Mouse (Mus musculus): ENCODE results near the gene Serpinb9c. TPM values are rescaled to one million over a fixed set of nuclear protein-coding genes. Genes with fewer than 3 reads are reported as not detected.
"Not testable (repeated sequence)": the region's sequence is repeated elsewhere in the genome, so short reads cannot be mapped to it uniquely, and the experiment has no call there.

Gene Serpinb9c
- polyA plus RNA-seq (2012; rRNA removed), result not detected in 2 replicates

DNA sequence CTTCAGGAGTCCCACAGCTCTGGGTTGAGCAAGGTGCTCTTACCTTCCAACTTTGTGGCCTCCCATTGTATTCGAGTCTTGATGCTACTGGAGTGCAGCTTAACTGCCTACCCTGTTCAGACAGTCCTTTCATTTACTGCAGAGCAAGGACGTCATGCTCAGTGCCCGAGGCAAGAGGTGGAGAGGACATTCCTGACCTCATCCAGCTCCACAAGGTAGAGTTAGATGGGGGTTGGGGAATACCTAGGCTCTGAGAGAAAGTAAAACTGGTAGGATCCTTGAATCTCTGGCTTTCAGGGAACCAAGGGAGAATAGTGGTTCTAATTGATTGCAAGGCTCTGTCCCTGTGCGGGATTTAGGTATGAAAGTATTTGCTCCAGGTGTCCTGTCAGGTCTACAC is at the start of gene Serpinb9c:
Serpinb9c (minus strand) TSS at position 101 of the 400 bp plus-strand sequence.
- no peak within 1 kb of the TSS for H3K4me3 ChIP-seq (ENCODE audit: insufficient read depth, low read depth, low read length)
- H3K27me3 ChIP-seq (replicated peaks; ENCODE audit: control insufficient read depth, insufficient read depth, low read length), result no peaks in the 10 kb centered on the region
- WGBS, result 69% methylated on average over 4 of the region's 4 CpGs
- no peaks in the 10 kb centered on the region for H3K36me3 ChIP-seq (ENCODE audit: control insufficient read depth, insufficient read depth, low read length)
- no peaks in the 10 kb centered on the region for H3K4me1 ChIP-seq (ENCODE audit: control insufficient read depth, insufficient read depth, low read length)
- no peak for TF ChIP-seq CTCF (conservative IDR thresholded peaks at IDR 0.05; ENCODE audit: insufficient read depth, insufficient read length, low read depth, low read length)
- no peak for TF ChIP-seq POLR2A (IDR thresholded peaks at IDR 0.05; ENCODE audit: low read depth, low read length)
- H3K27ac ChIP-seq (ENCODE audit: insufficient read depth, low read depth, low read length), result no peak within 1 kb of the TSS
- no peak for DNase-seq

DNA sequence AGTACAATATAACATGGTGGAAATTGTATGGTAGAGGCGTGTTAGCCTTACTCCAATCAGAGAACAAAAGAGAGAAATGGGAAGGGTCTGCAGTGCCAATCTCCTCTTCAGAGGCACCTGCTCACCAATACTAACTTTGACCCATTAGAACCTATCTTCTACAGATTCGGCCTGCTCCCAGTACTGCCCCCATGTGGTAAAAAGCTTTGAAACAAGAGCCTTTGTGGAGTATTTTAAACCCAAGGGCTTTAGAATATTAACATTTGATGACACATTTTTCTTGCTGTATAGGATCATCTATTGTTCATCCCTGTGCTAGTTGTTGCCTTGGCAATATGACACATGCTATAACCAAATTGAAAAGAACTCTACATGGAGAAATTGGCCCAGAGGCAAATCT is 40.2 kb upstream of the Serpinb9c start:
- H3K27me3 ChIP-seq (replicated peaks; ENCODE audit: control insufficient read depth, insufficient read depth, low read length), result no peaks in the 10 kb centered on the region
- H3K27ac ChIP-seq (ENCODE audit: insufficient read depth, low read depth, low read length), result no peak overlapping the region
- TF ChIP-seq CTCF (conservative IDR thresholded peaks at IDR 0.05; ENCODE audit: insufficient read depth, insufficient read length, low read depth, low read length), result no peak
- H3K4me3 ChIP-seq (ENCODE audit: insufficient read depth, low read depth, low read length), result no peak overlapping the region
- no peaks in the 10 kb centered on the region for H3K36me3 ChIP-seq (ENCODE audit: control insufficient read depth, insufficient read depth, low read length)
- WGBS, result 53% methylated on average over 2 of the region's 2 CpGs
- no peak for DNase-seq
- no peaks in the 10 kb centered on the region for H3K4me1 ChIP-seq (ENCODE audit: control insufficient read depth, insufficient read depth, low read length)

DNA sequence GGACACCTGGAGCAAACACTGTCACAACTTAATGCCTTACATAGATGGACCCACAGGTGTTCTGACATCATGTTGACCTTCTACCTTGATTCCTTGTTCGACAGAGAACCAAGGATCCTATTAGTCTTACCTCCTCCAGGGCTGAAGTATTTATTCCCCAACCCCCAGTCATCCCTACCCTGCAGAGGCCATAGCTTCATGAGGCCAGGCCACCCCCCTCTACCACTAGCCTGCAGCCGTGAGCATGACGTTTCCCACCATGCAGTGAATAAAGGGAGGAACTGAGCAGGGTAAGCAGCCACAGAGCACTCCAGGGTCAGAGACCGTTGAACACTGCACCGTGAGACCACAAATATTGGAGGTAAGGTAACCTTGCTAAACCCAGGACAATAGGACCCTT is 33.1 kb upstream of the Serpinb9c start, which contains the start of gene Serpinb9d:
Serpinb9d (plus strand) TSS at position 301 of the 400 bp plus-strand sequence.
- Histone ChIP-seq H3K4me1 (ENCODE audit: control insufficient read depth, insufficient read depth, low read length) (no peaks in the 10 kb centered on the region), H3K36me3 (ENCODE audit: control insufficient read depth, insufficient read depth, low read length) (no peaks in the 10 kb centered on the region), H3K27me3 (replicated peaks; ENCODE audit: control insufficient read depth, insufficient read depth, low read length) (no peaks in the 10 kb centered on the region), H3K4me3 (ENCODE audit: insufficient read depth, low read depth, low read length) (no peak within 1 kb of the TSS), H3K27ac (ENCODE audit: insufficient read depth, low read depth, low read length) (no peak within 1 kb of the TSS)
- TF ChIP-seq POLR2A (IDR thresholded peaks at IDR 0.05; ENCODE audit: low read depth, low read length) (no peak), CTCF (conservative IDR thresholded peaks at IDR 0.05; ENCODE audit: insufficient read depth, insufficient read length, low read depth, low read length) (no peak)
- DNase-seq, result no peak
- WGBS, result 73% methylated on average over 5 of the region's 5 CpGs

DNA sequence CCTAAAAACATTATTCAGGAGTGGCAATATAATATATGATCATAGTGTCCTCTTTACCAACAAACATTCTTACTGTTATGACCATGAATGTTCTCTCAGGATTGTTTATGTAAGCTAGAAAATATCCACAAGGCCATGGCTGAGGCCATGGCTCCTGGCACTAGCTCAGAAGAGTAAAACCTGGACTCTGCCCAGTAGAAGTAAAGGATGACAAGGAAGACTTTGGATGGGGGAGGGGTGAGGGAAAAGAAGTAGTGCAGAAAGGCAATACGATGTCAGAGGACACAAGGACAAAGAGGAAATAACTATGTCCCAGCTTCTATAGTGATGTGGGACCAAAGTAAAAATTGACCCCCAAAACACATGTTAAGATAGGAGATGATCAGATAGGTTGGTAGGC is 30.9 kb upstream of the Serpinb9c start:
- DNase-seq; H3K27ac ChIP-seq (ENCODE audit: insufficient read depth, low read depth, low read length); H3K27me3 ChIP-seq (replicated peaks; ENCODE audit: control insufficient read depth, insufficient read depth, low read length); H3K36me3 ChIP-seq (ENCODE audit: control insufficient read depth, insufficient read depth, low read length); H3K4me3 ChIP-seq (ENCODE audit: insufficient read depth, low read depth, low read length); H3K4me1 ChIP-seq (ENCODE audit: control insufficient read depth, insufficient read depth, low read length): not testable (repeated sequence)
- WGBS, result 67% methylated on average over 1 of the region's 1 CpGs

DNA sequence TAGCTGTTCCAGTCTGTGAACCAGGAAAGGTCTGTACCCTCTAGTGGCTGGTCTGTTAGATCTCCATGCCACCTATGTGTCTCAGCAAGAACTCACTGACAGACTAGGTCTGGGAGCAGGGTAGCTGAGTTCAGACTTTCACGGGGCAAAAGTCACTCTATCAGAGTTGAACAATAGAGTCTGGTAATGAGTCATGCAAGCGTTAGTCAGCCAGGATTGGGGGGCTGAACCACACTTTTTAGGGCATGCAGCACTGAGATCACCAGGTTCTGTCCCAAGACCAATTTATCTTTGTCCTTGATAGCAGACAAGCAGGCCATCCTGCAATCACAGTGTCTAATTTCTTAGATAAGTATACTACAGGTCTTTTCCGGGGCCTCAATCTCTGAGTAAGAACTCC is 18.1 kb downstream of the Serpinb9c start:
- WGBS, result 75% methylated on average over 3 of the region's 3 CpGs
- TF ChIP-seq CTCF (conservative IDR thresholded peaks at IDR 0.05; ENCODE audit: insufficient read depth, insufficient read length, low read depth, low read length) (no peak), POLR2A (IDR thresholded peaks at IDR 0.05; ENCODE audit: low read depth, low read length) (no peak)
- Histone ChIP-seq H3K27ac (ENCODE audit: insufficient read depth, low read depth, low read length) (no peak overlapping the region), H3K27me3 (replicated peaks; ENCODE audit: control insufficient read depth, insufficient read depth, low read length) (no peaks in the 10 kb centered on the region), H3K4me1 (ENCODE audit: control insufficient read depth, insufficient read depth, low read length) (no peaks in the 10 kb centered on the region), H3K36me3 (ENCODE audit: control insufficient read depth, insufficient read depth, low read length) (no peaks in the 10 kb centered on the region), H3K4me3 (ENCODE audit: insufficient read depth, low read depth, low read length) (no peak overlapping the region)
- DNase-seq, result no peak

DNA sequence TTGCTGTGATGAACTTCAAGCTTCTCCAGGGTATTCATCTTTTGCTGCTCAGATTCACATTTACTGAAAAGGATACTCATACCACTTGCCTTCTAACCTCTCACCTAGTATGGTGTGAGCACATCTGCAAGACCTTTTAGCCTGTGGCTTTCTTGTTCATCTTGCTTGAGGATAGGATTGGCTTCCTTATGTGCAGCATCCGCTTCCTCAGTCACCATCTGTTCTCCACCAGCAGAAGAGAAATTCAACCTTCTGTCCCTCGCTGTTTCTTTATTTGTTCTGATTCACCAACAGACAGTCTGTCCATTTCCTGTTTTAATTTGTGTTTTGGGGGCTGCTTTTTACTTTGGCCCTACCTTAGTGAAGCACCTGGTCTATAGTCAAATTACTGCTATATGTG is 21.8 kb downstream of the Serpinb9c start:
- H3K4me3 ChIP-seq (ENCODE audit: insufficient read depth, low read depth, low read length), result no peak overlapping the region
- no peaks in the 10 kb centered on the region for H3K27me3 ChIP-seq (replicated peaks; ENCODE audit: control insufficient read depth, insufficient read depth, low read length)
- no peaks in the 10 kb centered on the region for H3K4me1 ChIP-seq (ENCODE audit: control insufficient read depth, insufficient read depth, low read length)
- no peaks in the 10 kb centered on the region for H3K36me3 ChIP-seq (ENCODE audit: control insufficient read depth, insufficient read depth, low read length)
- no peak overlapping the region for H3K27ac ChIP-seq (ENCODE audit: insufficient read depth, low read depth, low read length)
- no peak for TF ChIP-seq CTCF (conservative IDR thresholded peaks at IDR 0.05; ENCODE audit: insufficient read depth, insufficient read length, low read depth, low read length)
- TF ChIP-seq POLR2A (IDR thresholded peaks at IDR 0.05; ENCODE audit: low read depth, low read length), result no peak
- no peak for DNase-seq
- 86% methylated on average over 2 of the region's 2 CpGs for WGBS

DNA sequence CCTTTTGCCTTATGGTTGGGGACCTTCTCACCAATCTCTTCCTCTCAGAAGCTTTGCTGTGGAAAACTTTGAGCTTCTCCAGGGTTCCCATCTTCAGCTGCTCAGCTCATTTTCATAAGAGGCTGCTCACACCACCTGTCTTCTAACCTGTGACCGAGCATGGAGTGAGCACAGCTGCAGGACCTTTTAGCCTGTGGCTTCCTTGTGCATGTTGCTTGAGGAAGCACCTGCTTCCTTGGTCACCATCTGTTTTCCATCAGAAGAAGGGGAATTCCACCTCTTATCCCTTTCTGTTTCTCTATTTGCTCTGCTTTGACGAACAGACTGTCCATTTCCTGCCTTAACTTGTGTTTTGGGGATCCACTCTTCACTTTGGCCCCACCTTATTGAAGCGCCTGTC is 46.5 kb downstream of the Serpinb9c start:
- H3K27ac ChIP-seq (ENCODE audit: insufficient read depth, low read depth, low read length), result no peak overlapping the region
- no peak for DNase-seq
- H3K4me3 ChIP-seq (ENCODE audit: insufficient read depth, low read depth, low read length), result no peak overlapping the region
- no peaks in the 10 kb centered on the region for H3K27me3 ChIP-seq (replicated peaks; ENCODE audit: control insufficient read depth, insufficient read depth, low read length)
- no peaks in the 10 kb centered on the region for H3K4me1 ChIP-seq (ENCODE audit: control insufficient read depth, insufficient read depth, low read length)
- TF ChIP-seq POLR2A (IDR thresholded peaks at IDR 0.05; ENCODE audit: low read depth, low read length), result no peak
- no peak for TF ChIP-seq CTCF (conservative IDR thresholded peaks at IDR 0.05; ENCODE audit: insufficient read depth, insufficient read length, low read depth, low read length)
- 57% methylated on average over 3 of the region's 3 CpGs for WGBS
- no peaks in the 10 kb centered on the region for H3K36me3 ChIP-seq (ENCODE audit: control insufficient read depth, insufficient read depth, low read length)

DNA sequence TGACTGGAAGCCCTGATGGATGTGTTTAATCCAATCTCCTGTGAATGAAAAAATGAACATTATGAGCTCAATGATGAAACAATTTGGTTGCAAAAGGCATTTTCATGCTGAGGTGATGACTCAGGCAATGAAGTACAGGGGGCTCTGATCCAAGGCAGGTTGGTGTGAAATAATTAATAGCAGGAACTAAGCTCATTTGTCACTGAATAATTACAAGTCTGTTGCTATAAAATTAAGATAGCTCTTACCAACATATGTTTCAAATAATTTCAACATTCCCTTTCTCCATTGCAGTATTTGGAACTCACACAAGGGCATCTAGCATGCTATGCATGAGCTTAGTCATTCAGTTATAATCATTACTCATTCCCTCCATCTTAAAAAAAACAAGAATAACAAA is 53.9 kb downstream of the Serpinb9c start:
- H3K27me3 ChIP-seq (replicated peaks; ENCODE audit: control insufficient read depth, insufficient read depth, low read length), result no peaks in the 10 kb centered on the region
- no peak overlapping the region for H3K4me3 ChIP-seq (ENCODE audit: insufficient read depth, low read depth, low read length)
- DNase-seq, result no peak
- no peaks in the 10 kb centered on the region for H3K4me1 ChIP-seq (ENCODE audit: control insufficient read depth, insufficient read depth, low read length)
- H3K27ac ChIP-seq (ENCODE audit: insufficient read depth, low read depth, low read length), result no peak overlapping the region
- TF ChIP-seq POLR2A (IDR thresholded peaks at IDR 0.05; ENCODE audit: low read depth, low read length) (no peak), CTCF (conservative IDR thresholded peaks at IDR 0.05; ENCODE audit: insufficient read depth, insufficient read length, low read depth, low read length) (no peak)
- H3K36me3 ChIP-seq (ENCODE audit: control insufficient read depth, insufficient read depth, low read length), result no peaks in the 10 kb centered on the region

Other genes starting within 250 kb of the Serpinb9c start
- 6.1 and 7.1 TPM in 2 replicates for gene Serpinb6b, start 194.5 kb downstream of the Serpinb9c start, polyA plus RNA-seq (2012; rRNA removed)
- gene Serpinb9, start 156.5 kb downstream of the Serpinb9c start, polyA plus RNA-seq (2012; rRNA removed), result 9.7 and 14.2 TPM in 2 replicates
- 0.03 and 0.08 TPM in 2 replicates for gene Serpinb9b, start 132.3 kb downstream of the Serpinb9c start, polyA plus RNA-seq (2012; rRNA removed)
- gene Serpinb1b, start 81.2 kb downstream of the Serpinb9c start, polyA plus RNA-seq (2012; rRNA removed), result not detected in 2 replicates
- not detected in 2 replicates for gene Serpinb9d, start 33.2 kb upstream of the Serpinb9c start, polyA plus RNA-seq (2012; rRNA removed)
- gene Serpinb9e, start 89.9 kb upstream of the Serpinb9c start, polyA plus RNA-seq (2012; rRNA removed), result not detected in 2 replicates
- not detected in 2 replicates for gene Serpinb9f, start 164.3 kb upstream of the Serpinb9c start, polyA plus RNA-seq (2012; rRNA removed)
- not detected in 2 replicates for gene Gm11397, start 236.0 kb upstream of the Serpinb9c start, polyA plus RNA-seq (2012; rRNA removed)